Mouse (Mus musculus): ENCODE measurements around the gene Nppa. TPM values are rescaled to one million over a fixed set of nuclear protein-coding genes. Genes with fewer than 3 reads are reported as not detected.
A peak's percentile ranks its signal among the peaks of the same experiment; 100 is the strongest.
"Not testable (repeated sequence)": the region's sequence is repeated elsewhere in the genome, so short reads cannot be mapped to it uniquely, and the experiment has no call there.

Gene Nppa
- total and polyA plus RNA-seq, 2 experiments, result not detected

GRCm38 (mm10) chr4:148039254-148040028, 38.9 kb downstream of the Nppa start:
- WGBS, result 5% methylated on average over 19 of the region's 19 CpGs
- Histone ChIP-seq H3K36me3 (ENCODE audit: control insufficient read depth, insufficient read depth, low read length) (peaks cover 4% of the 10 kb centered on the region; the same call in 1 of the 2 replicates), H3K4me3 (ENCODE audit: insufficient read depth, low read depth, low read length) (peak overlapping the region; percentile 66), H3K4me1 (ENCODE audit: control insufficient read depth, insufficient read depth, low read length) (peaks cover 19% of the 10 kb centered on the region), H3K79me2 (ENCODE audit: control insufficient read depth, insufficient read depth, low read length) (no peaks in the 10 kb centered on the region; the same call in 1 of the 2 replicates), H3K27me3 (ENCODE audit: control insufficient read depth, insufficient read depth, low read length) (no peaks in the 10 kb centered on the region), H3K9ac (ENCODE audit: low read depth, low read length) (peak overlapping the region; percentile 57), H3K27ac (replicated peaks; ENCODE audit: insufficient read depth, low read depth, low read length) (peak overlapping the region; percentile 70)
- TF ChIP-seq CTCF (IDR thresholded peaks at IDR 0.05; ENCODE audit: low read depth, low read length), result no peak
- no peak for TF ChIP-seq POLR2A (IDR thresholded peaks at IDR 0.05; ENCODE audit: extremely low read depth, insufficient read depth, low read length)
- peak; percentile 75 for DNase-seq (ENCODE audit: extremely low read depth, low read depth, low spot score)

- Histone ChIP-seq H3K36me3 (ENCODE audit: control insufficient read depth, insufficient read depth, low read length) (peaks cover 5% of the 10 kb centered on the region; the same call in 1 of the 2 replicates), H3K9ac (ENCODE audit: low read depth, low read length) (no peak overlapping the region), H3K27ac (replicated peaks; ENCODE audit: insufficient read depth, low read depth, low read length) (peak overlapping the region; percentile 8; the same call in 1 of the 2 replicates), H3K4me3 (ENCODE audit: insufficient read depth, low read depth, low read length) (no peak overlapping the region), H3K27me3 (ENCODE audit: control insufficient read depth, insufficient read depth, low read length) (no peaks in the 10 kb centered on the region), H3K79me2 (ENCODE audit: control insufficient read depth, insufficient read depth, low read length) (no peaks in the 10 kb centered on the region; the same call in 1 of the 2 replicates), H3K4me1 (ENCODE audit: control insufficient read depth, insufficient read depth, low read length) (peaks cover 19% of the 10 kb centered on the region)
- 43% methylated on average over 15 of the region's 15 CpGs for WGBS
- TF ChIP-seq CTCF (IDR thresholded peaks at IDR 0.05; ENCODE audit: low read depth, low read length) (no peak), POLR2A (IDR thresholded peaks at IDR 0.05; ENCODE audit: extremely low read depth, insufficient read depth, low read length) (no peak)
- peak; percentile 86 for DNase-seq (ENCODE audit: extremely low read depth, low read depth, low spot score)
Measured at GRCm38 (mm10) chr4:148040029-148040830, 39.7 kb downstream of the Nppa start.

GRCm38 (mm10) chr4:148040933-148041610, 40.5 kb downstream of the Nppa start:
- Histone ChIP-seq H3K27me3 (ENCODE audit: control insufficient read depth, insufficient read depth, low read length) (no peaks in the 10 kb centered on the region), H3K79me2 (ENCODE audit: control insufficient read depth, insufficient read depth, low read length) (no peaks in the 10 kb centered on the region; the same call in 1 of the 2 replicates), H3K27ac (replicated peaks; ENCODE audit: insufficient read depth, low read depth, low read length) (peak overlapping the region; percentile 59), H3K9ac (ENCODE audit: low read depth, low read length) (peak overlapping the region; percentile 41), H3K4me1 (ENCODE audit: control insufficient read depth, insufficient read depth, low read length) (peaks cover 19% of the 10 kb centered on the region), H3K36me3 (ENCODE audit: control insufficient read depth, insufficient read depth, low read length) (peaks cover 5% of the 10 kb centered on the region; the same call in 1 of the 2 replicates), H3K4me3 (ENCODE audit: insufficient read depth, low read depth, low read length) (peak overlapping the region; percentile 57)
- no peak for TF ChIP-seq CTCF (IDR thresholded peaks at IDR 0.05; ENCODE audit: low read depth, low read length)
- no peak for TF ChIP-seq POLR2A (IDR thresholded peaks at IDR 0.05; ENCODE audit: extremely low read depth, insufficient read depth, low read length)
- DNase-seq (ENCODE audit: extremely low read depth, low read depth, low spot score), result peak; percentile 20
- WGBS, result 53% methylated on average over 19 of the region's 19 CpGs

GRCm38 (mm10) chr4:148041611-148042191, 41.2 kb downstream of the Nppa start:
- peaks cover 5% of the 10 kb centered on the region; the same call in 1 of the 2 replicates for H3K36me3 ChIP-seq (ENCODE audit: control insufficient read depth, insufficient read depth, low read length)
- H3K79me2 ChIP-seq (ENCODE audit: control insufficient read depth, insufficient read depth, low read length), result no peaks in the 10 kb centered on the region; the same call in 1 of the 2 replicates
- H3K4me1 ChIP-seq (ENCODE audit: control insufficient read depth, insufficient read depth, low read length), result peaks cover 21% of the 10 kb centered on the region
- peak; percentile 34 for DNase-seq (ENCODE audit: extremely low read depth, low read depth, low spot score)
- H3K9ac ChIP-seq (ENCODE audit: low read depth, low read length), result peak overlapping the region; percentile 41
- no peak for TF ChIP-seq POLR2A (IDR thresholded peaks at IDR 0.05; ENCODE audit: extremely low read depth, insufficient read depth, low read length)
- no peak for TF ChIP-seq CTCF (IDR thresholded peaks at IDR 0.05; ENCODE audit: low read depth, low read length)
- H3K27ac ChIP-seq (replicated peaks; ENCODE audit: insufficient read depth, low read depth, low read length), result peak overlapping the region; percentile 59
- H3K4me3 ChIP-seq (ENCODE audit: insufficient read depth, low read depth, low read length), result peak overlapping the region; percentile 57
- no peaks in the 10 kb centered on the region for H3K27me3 ChIP-seq (ENCODE audit: control insufficient read depth, insufficient read depth, low read length)
- WGBS, result 47% methylated on average over 16 of the region's 16 CpGs

GRCm38 (mm10) chr4:148043327-148043726, 42.8 kb downstream of the Nppa start:
- Histone ChIP-seq H3K4me1 (ENCODE audit: control insufficient read depth, insufficient read depth, low read length) (peaks cover 20% of the 10 kb centered on the region), H3K36me3 (ENCODE audit: control insufficient read depth, insufficient read depth, low read length) (peaks cover 12% of the 10 kb centered on the region; the same call in 1 of the 2 replicates)
- not testable (repeated sequence) for DNase-seq (ENCODE audit: extremely low read depth, low read depth, low spot score); H3K4me3 ChIP-seq (ENCODE audit: insufficient read depth, low read depth, low read length); H3K79me2 ChIP-seq (ENCODE audit: control insufficient read depth, insufficient read depth, low read length); H3K9ac ChIP-seq (ENCODE audit: low read depth, low read length); H3K27ac ChIP-seq (replicated peaks; ENCODE audit: insufficient read depth, low read depth, low read length); H3K27me3 ChIP-seq (ENCODE audit: control insufficient read depth, insufficient read depth, low read length)
- 94% methylated on average over 8 of the region's 8 CpGs for WGBS
